Mouse (Mus musculus): ENCODE measurements at regions not wholly inside any gene's neighbourhood (a gene's known extent, or its start where the extent isn't known, plus 50 kb on each side); places are given as distances from the start of the nearest gene placed in this dataset.

DNA sequence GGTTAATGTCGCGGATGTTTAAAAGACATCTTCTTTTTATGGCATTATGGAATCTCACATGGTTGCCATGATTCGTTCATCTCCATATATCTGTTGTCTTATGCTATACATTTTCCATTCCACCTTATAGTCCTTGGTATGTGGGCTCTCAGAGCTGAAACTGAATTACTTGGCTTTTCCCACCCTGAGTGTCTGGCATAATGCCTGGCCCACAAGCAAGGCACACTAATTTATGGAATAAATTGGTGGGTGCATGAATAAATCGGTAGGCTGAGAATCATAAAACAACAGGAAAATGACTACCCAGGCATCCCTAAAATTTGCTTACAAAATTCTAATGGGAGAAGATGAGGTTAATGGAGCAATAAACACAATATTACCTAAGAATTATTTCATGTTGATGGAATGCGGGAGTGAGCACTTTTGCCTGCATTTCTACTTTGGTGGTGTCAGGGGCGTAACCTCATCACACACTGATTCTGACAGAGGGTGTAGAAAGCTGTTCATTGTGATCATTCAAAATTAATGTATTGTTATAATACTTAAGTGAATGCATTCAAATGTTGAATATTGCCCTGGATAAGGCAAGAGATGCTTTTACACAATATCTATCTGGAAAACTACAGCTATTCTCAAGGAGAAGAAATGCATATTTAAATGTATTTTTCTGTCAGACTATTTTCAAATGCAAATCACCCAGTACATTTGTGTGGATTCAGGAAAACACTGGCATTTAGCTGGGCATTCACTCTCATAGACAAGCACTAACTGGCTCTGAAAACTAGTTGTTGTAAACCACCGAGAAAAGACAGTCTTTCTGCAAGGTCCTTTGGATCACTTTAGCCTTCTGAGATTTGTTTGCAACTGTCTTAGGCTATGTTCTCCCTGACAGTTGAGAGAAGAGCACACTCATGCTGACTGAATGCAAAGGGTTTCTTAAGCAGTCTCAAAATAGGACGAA is 190.1 kb downstream of the Pcdh18 start:
- DNase-seq (ENCODE audit: low spot score in 2 of 2) = no peak
- intact Hi-C loops (cut with DNase I) = no loop called here

DNA sequence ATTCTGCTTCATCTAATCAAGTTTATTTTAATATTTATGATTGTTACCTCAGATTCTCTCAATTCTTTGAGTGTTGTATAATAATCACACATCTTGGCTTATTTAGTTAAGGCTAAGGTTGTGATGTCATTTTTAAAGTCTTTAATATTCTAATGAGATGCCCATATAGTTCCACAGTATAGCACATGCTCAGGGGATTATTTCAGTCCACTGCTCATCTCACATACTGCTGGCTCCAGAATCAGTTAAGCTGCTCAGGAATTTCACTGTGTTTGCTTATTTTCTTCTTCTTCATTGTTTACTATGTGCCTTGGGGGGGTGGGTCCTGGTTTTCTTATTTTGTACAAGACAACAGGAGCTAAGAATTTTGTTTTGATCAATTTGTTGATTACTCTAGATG is 229.5 kb downstream of the Pcdh18 start:
- intact Hi-C loops (cut with DNase I) = no loop called here
- DNase-seq (ENCODE audit: low spot score in 2 of 2) = no peak

DNA sequence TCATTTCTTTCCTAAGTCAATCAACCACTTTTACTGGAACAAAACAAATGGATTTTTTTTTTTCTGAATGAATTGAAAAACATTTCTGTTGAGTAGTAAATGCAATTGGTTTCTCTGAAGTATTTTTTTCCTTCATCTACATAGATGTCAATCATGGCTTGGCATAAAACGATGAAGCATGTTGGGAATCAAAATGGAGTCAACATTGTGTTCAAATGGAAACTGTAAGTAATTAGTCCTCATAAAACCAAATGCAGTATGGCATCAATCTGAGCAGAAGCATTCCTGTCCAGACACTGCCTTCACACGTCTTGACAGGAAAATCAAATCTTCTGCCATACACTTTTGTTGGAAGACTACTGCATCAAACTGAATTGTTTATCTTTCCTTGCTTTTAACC is 237.0 kb downstream of the Pcdh18 start:
- DNase-seq (ENCODE audit: low spot score in 2 of 2) = no peak
- intact Hi-C loops (cut with DNase I) = no loop called here

DNA sequence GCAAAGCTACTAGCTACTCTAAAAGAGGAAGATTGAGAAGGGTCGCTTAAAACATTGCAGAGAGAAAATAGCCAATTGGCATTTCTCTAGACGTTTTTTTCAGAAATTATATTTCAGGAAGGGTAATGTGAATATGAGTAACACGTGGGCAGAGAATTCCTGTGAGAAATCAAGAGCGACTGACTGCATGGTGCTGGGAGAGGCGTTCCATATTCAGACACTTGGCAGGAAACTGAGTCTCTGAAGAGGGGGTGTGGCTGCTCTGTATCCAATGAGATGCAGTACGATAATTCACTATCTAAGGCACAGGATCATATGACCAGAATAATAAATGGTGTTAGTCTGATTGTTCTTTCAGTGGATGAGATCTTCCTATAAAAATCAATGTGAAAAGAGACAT is 252.5 kb downstream of the Pcdh18 start:
- intact Hi-C loops (cut with DNase I) = no loop called here
- DNase-seq (ENCODE audit: low spot score in 2 of 2) = peak; percentile 2 to 4

DNA sequence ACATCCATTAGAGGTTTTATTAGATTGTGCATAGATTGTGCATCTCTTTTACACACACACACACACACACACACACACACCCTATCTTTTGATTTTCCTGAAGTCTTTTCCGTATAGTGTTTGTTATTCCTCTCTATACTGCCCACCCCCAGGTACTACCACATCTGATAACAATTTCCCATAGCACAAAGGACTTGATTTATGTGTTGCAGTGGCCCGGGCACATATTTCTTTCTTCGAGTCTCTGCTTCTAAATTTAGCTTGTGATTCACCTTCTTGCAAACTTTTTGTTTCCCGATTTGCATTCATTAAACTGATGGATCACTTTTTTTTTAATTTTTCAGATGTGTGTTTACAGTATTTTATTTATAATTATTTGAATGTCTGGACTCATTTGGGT is 254.8 kb downstream of the Pcdh18 start:
- intact Hi-C loops (cut with DNase I) = no loop called here

DNA sequence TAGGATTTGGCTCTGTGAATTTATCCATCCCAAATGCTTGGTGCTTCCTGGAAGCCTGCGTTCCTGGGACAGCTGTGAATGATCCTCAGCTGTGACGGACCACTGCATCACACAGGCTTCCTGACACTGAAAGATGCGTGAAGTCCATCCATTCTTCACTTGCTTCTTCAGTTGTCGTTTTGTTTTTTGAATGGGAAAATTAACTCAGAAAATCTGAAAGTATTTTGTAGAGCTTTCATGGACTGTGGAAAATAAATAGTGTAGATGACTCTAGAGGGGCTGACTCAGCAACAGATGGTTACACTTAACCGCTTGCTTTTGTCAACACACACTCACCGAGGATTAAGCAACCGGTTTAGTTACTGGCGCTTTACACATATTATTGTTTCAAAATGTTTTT is 272.0 kb downstream of the Pcdh18 start:
- DNase-seq (ENCODE audit: low spot score in 2 of 2) = no peak
- intact Hi-C loops (cut with DNase I) = no loop called here

More for the DNA sequence above, 254.8 kb downstream of the Pcdh18 start:
- DNase-seq (ENCODE audit: low spot score in 2 of 2) = no peak
